Mouse (Mus musculus) ovary, adult 18-20 months (tissue): Measurements from ENCODE around the gene Marf1.
"Not testable (repeated sequence)": the region's sequence is repeated elsewhere in the genome, so short reads cannot be mapped to it uniquely, and the experiment has no call there.

Source experiments
- DNase-seq: peaks from one replicate; pipeline ENCODE4 v3.0.0; 2022; ENCODE audit warnings: low spot score, mixed read lengths

Marf1 gene

DNA sequence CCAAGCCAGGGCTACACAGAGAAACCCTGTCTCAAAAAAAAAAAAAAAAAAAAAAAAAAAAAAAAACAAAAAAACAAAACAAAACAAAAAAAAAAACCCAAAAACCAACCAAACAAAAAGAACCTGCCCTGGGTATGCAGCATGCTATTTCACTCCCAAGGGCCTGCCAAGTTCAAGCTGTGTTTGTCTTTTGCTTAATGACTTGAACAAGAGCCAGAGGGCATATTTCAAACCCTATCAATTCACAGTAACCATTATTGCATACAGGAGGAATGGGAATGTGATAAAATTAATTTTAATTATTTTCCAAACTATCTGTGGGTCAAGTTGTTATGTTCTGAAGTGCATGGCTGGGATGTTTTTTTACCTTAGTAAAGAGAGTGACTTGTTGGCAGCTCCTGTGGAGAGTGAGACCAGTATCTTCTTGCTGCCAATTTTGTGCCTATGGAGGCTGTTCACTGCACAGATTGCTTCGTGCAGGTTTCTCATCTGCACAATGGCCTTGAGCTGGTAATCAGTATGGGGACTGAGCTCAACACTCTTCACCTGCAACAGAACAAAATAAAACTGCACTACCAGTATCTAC is 25.1 kb downstream of the Marf1 start:
- DNase-seq = no peak

DNA sequence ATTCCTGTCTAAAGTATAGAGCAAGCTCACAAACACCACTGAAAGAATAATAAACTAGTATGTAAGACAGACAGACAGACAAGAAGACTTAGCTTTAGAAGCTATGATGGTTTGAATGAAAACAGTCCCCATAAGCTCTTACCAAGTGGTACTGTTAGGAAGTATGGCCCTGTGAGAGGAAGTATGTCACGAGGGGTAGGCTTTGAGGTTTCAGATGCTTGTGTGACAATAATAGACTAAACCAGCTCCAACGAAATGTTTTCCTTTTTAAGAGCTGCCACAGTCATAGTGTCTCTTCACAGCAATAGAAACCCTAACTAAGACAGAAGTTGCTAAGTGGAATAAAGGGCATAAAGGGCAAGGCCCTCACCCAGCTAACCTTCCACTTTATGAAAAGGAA is 28.1 kb downstream of the Marf1 start:
- no peak for DNase-seq

DNA sequence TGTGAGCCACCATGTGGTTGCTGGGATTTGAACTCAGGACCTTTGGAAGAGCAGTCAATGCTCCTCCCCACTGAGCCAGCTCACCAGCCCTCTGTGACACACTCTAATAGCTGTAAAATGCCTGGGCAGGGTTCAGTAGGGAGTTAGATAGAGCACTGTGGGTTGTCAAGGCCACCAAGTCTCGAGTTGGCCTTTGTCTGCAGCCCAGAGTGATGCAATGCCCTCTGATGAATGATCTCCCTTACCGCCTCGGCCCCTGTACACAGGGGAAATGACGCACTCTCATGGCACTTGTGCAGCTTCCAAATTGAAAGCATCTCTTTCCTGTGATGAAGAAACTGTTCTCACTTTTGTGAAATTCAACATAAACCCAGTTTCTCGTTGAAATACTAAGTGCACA is 31.3 kb downstream of the Marf1 start:
- DNase-seq = peak; percentile 39

DNA sequence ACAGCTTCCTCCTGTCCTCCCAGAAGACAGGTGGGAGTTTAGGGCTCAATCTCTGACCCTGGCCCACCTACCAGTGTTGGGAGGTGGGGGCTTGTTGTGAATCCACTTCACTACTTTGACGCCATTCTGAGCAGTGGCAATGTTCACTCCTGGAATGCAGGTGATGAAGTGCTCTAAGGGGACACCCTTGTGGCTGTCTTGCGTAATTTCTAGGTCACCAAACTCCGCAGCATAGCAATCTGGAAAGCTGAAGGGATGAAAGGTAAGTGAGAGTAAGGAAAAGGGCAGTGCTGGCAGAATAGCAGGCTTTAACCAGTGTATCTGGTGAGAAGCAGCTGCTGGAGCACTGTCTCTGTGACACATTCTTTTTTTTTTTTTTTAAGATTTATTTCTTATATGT is 31.8 kb downstream of the Marf1 start:
- DNase-seq = no peak

DNA sequence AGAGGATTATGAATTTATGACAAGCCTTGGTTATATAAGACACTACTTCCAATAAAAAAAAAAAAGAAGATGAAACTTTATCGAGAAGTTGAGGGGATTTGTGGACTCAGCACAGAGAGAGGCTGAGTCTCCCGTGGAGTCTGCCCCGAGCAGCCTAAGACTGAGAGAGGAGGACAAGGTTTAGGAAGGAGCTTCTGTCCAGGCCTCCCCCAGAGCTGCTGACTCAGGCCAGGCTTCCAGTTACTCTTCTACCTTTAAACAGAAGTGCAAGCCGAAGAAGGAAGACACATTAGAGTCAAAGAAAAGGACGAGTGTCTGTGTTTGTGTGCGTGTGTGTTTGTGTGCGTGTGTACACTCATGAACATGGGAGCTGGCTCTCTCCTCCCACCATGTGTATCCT is 32.4 kb downstream of the Marf1 start:
- no peak for DNase-seq

DNA sequence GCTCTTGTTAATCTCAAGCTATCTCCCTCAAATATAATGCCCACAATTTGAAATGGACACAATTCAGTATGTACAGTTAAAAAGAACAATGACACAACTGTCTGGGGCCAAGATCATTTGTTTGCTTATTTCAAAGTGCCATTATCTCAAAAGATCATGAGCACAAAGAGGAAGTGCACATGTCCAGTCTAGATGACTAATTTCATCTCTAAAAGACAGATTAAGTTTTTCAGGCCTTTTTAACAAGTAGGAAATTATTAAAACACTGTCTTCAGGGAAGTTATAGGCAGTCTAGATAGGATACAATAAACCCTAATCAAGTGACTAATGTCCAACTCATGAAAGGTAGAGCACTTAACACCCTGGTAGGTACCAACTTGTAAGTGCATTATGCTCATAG is 34.2 kb downstream of the Marf1 start:
- DNase-seq = no peak

DNA sequence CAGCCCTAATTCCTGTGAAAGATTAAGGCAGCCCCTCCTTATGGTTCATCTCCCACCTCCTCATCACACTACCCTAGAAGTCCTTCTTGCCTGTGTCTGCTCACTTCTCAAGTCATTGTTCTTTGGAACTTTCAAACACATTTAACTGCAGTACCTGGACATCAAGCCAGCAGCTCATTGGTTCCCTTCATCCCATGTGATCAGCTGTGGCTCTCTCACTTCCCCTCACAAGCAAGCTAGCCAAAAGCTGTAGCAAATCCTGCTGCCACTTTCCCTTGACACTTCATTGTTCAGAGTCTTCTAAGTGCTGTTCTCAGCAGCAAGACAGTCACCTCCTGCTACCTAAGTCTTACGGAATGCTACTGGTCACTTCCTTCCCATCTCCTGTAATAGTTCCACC is 37.9 kb downstream of the Marf1 start:
- DNase-seq = no peak

DNA sequence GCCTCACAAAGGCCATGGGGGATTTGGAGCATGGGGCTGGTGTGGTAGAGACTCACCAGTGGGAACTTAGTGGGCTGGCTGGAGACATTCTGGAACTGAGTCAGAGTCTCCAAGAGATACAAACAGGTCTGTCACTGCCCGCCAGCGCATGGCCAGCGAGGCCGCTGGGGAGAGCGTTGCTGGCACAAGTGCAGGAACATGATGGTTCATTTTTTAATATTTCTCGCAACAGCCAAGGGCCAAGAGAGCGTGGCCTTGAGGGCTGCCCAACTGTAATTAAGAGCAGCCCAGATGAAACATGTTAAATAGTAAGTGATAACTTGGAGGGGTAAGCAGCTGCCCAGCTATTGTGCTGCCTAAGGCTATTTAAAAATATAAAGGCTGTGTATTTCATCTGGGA is 38.4 kb downstream of the Marf1 start:
- peak; percentile 63 for DNase-seq

DNA sequence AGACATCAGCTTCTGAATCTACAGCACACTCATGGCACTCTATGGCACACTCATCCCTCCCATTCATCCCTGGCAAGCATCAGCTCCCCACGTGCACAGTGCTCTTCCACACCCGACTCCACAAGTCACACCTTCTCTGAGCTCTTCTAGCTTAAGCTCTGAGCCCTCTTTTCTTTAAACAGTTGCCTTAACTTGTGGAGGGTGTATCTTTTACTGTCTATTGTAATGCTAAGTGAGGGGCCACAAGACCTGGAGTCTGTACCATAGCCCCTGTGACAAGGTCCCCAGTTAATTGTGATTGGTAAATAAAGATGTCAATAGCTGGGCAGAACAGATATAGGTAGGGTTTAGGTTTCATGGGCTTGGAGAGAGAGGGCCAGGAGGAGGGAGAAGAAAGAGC is 39.2 kb downstream of the Marf1 start:
- no peak for DNase-seq

DNA sequence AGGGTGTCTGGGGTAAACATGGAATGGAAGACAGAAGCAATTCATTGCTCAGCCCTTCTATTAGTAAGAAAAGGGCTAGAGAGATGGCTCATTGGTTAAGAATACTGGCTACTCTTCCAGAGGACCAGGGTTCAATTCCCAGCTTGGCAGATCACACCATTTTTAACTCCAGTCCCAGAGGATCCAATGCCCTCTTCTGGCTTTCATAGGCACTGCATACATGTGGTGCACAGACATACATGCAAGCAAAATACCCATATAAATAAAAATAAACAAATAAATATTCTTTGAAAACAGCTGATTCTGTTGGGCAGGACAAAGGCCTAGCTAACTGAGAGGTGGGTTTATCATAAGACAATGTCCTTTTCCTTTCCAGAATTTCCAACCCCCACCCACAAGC is 40.6 kb downstream of the Marf1 start:
- no peak for DNase-seq

DNA sequence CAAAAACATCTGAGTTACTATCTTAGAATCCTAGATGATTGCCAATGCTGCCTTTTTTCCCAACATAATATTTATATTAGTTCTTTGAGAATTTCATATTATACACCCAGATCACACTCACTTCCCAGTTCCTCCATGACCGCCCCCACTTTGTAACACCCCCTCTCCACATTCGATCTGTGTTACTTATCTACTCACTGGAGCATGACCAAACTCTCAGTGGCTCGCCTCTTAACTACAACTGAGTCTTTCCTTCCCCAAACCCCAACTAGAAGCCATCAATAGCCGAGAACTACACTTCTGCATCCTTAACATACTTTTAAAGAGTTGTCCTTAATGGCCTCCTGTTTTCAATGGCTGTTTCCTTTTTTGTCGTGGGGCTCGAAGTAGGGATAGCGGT is 41.6 kb downstream of the Marf1 start:
- DNase-seq = no peak

DNA sequence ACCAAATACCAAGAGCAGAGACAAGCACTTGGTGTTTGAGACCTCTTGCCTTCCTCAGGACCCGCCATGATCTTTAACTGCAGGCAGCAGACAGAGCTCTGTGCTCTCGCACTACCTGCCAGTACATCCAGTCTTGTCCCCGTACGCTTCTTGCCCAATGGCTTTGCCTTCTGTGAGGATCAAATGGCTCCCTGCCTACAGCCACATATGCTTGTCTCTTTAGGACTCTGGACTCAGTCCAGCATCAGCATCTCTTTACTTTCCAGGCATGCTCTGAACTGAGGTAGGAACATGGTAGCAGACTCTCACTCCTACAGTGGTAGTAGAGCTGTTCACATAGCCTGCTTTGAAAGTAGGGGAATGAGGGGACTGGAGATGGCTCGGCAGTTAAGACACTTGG is 42.2 kb downstream of the Marf1 start:
- DNase-seq = no peak

DNA sequence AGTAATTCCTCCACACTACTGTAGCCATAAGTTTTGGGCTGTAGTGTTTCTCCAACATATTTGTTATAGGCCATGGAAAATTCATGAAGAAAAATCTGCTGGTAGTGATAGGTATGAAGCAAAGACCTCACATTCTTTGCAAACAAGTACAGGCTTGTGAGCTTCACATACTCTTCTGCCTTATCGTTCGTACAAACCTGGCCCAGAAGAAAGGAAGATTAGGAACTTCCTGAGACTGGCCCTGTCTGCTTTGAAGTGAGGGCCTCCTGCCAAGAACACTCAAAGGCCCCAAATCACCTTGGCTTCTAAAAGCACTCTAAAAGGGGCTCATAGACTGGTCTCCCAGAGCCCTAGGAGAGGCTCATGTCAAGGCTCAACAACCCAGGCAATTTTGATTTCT is 45.9 kb downstream of the Marf1 start:
- DNase-seq = no peak

DNA sequence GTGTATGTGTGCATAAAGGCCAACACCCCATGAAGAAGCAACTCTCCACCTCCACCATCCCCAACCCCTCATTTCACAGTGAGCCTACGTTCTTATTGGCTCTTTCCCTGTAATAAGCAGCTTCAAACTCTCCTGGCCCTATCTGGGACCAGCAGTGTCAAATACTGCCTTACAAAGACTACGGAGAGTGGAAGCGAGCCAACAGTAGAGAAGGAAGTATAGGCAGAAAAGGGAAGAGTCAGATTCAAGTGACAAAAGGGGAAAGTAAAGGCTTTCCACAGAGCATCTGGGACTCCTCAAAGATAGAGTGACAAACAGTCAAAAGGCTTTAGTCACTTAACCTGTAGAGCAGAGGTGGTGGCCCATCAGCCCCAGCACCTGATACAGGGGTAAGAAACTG is 50.4 kb downstream of the Marf1 start:
- no peak for DNase-seq

DNA sequence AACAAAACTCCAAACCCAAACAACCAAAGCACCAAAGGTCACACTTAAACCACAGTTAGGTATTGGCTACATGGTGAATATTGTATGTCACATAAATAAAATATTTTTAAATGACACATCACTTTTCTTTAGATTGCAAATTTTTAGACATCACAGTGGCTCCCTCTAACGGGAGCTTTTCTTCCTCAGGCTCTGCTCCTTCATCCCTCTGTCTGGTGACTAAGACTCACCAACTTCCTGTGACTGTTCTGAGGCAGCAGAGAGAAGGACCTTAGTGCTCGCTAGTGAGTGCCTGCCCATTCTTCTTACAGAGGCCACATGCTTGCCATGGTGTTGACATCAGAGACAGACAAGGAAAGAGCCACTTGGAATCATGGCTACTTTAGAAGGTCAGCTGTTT is 51.0 kb downstream of the Marf1 start:
- DNase-seq = no peak

DNA sequence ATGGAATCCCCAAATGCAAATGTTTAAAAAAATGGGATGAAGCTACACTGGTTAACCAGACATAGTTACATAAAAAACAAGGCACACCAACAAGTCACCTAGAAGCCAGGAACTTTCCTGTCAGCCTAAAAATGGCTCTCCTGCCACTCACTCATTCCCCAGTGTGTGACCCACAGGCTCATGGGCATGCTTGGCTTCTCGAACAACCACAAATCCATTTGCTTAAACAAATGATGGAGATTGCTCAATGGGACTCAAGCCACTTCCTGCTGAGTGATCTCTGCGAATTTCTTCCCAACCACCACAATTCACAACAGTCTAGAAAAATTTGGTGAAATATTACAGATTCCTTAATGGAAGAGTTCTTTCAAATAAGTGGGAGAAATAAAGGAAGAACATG is 52.2 kb downstream of the Marf1 start:
- DNase-seq = no peak

DNA sequence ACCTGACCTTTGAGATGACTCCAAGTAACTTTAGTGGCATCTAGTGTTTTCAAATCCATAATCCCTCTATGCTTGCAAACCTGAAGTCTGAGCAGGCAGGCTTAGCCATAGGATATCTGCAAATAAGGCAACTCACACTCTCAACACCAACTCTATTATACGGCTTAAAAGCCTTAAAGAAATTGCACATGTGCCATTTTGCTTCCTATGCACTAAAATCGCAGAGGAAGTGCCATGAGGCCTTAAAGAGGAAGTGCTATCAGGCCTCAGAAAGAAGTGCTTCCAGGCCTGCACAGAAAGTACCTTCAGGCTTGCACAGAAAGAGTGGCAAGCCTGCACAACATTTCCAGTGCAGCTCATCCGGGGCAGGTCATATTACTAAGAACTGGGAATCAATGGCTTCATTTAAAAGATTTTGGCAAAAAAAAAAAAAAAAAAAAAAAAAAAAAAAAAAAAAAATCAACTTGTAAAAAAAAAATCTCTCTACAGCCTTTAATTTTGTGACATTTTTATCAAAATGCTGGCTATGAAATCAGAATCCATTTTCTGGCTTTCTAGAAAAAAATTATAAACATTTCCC is 53.4 kb downstream of the Marf1 start:
- DNase-seq = no peak

DNA sequence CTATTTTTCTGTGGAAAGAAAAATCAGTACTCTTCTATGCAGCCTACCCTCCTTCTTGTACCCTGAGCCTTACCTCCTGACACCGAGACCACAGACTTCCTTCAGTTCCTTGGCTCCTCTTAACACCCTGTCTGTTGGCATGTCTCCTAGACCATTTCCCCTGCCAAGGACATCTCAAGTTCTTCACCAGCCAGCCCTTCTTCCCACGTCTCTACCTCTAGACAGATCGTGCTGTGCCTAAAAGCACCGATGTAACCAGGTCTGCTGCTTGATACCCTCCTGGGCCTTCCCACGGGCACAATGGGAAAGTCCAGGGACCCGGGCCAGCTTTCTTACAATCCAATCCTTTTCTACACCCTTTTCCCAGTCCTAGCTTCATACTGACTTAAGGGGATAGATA is 57.3 kb downstream of the Marf1 start:
- no peak for DNase-seq

DNA sequence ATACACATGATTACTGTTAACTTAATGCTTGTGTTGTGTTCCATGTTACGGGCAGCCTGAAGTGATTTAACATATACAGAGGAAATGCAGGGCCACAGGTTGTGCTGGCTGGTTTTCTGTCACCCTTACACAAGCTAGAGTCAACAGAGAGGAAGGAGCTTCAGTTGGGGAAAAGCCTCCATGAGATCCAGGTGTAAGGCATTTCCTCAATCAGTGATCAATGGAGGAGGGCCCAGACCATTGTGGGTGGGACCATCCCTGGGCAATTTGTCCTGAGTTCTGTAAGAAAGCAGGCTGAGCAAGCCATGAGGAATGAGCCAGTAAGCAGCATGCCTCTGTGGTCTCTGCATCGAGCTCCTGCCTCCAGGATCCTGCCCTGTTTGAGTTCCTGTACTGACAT is 71.4 kb downstream of the Marf1 start:
- DNase-seq = no peak

DNA sequence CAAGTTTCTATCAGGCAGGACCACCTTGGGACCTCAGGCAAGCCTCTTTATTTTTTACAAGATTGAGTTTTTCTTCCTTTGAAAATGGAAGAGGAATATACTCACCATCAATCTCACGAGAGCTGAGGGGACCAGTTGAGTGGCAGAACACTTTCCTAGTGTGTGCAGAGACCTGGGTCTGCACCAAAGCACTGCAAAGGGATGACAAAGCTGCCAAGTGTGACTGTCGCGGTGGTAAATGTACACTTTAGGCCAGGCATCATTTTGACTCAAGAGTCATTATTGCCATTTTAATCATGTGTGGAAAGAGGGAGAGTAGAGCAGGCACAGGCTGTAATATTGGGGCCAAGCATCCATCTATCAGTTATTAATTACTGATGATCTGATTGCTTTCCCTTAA is 73.9 kb downstream of the Marf1 start:
- no peak for DNase-seq

DNA sequence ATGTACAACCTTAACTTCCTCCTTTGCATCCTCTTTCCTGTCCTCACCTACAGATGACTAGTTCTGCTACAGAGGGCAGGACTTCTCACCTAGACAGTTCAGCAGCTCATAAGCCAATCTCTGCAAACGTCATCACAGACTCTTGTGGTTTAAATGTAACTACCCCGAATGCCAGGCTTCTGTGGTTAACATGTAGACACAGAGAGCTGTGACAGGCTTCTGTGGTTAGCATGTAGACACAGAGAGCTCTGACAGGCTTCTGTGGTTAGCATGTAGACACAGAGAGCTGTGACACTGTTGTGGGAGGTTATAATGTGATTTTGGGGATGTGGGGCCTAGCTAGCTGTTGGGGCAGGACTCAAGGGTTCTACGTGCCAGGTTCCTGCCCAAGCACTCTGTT is 74.9 kb downstream of the Marf1 start:
- no peak for DNase-seq

DNA sequence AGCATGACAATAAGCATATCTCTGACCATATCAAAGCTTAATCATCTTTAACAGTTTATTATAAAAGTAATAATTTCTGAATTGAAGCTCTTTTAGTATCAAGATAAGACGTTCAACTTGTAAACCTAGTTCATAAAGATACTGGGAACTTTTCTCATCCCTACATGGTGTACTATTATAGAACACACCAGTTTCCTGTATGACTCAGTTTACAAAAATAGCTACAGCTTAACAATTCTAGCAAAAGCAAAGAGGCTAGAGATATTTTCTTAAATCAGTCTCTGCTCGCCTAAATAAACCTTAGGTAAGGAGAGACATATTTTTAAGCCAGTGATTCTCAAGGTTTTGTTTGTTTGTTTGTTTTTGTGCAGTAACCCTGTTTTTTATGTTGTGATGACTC is 80.2 kb downstream of the Marf1 start:
- no peak for DNase-seq

DNA sequence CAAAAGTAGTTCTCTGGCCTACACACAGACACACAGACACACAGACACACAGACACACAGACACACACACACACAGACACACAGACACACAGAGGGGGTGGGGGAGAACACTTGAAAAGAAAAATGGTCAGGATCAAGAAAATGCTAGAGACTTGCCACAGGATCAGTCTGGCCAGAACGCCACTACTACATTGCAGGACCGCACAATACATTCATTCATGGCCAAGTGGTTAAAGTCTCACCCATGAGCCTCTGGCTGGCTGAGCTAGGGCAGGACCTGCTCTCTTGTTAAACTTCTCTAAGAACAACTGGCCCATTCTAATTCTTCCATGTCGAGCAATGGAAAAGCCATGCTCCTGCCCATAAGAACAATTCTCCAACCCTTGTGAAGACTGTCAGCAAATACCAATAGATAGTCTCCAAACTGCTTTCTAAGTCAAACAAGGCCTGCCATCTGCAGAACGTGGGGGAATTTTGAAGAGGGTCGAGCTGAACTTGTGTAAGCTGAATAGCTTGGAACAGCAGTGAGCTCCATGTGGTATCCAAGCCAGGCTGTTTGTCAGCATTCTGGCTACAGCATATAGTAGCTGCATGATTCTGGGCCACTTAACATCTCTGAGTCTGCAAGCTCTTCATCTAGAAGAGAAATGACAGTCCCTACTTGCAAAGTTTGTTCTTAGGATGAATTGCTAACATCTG is 92.5 kb downstream of the Marf1 start:
- DNase-seq = no peak

DNA sequence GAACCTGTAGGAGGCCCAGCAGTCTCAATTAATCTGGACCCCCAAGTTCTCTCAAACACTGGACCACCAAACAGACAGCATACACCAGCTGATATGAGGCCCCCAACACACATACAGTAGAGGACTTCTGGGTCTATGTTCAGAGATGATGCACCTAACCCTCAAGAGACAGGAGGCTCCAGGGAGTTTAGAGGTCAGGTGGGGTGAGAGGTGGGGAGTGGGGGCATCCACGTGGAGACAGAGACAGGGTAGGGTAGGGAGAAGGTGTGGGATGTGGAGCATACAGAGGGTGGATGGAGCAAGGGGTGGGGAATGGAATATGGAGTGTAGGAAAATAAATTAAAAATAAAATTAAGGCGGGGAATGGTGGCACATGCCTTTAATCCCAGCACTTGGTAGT is 94.5 kb downstream of the Marf1 start:
- DNase-seq = not testable (repeated sequence)
